In the genomic region with DNA sequence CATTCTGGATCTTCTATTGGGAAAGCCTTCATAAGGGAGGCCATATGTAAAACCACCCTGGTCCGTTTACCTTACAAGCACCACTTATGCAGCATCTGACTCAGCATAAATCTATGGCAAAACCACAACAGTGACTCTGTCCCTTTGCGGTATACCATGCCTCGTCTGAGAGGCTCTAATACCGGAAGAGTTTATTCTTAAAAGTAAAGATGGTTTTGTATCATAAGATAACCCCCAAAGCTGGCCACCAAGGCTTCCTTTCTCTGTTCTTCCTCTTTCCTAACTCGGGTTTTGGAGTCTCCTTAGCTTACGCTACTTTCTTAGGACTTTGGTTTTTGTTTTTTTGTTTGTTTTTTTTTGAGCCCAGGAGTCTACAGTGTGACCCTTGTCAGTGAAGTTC, we compare ENCODE assay signal across 20 mouse cellular contexts. TPM values are rescaled to one million over a fixed set of nuclear protein-coding genes. Genes with fewer than 3 reads are reported as not detected.
DNase-seq lines count a peak whose midpoint lies in the region; ATAC-seq and TF ChIP-seq lines count a peak whose summit lies in the region.
"Had no signal": no experiment of that assay in that cellular context is flagged by ENCODE, and none has a peak within 500 bp of the region (broad histone marks: within the 10 kb centered on the region; RNA-seq: fewer than 3 reads in every experiment).

No protein-coding gene starts in this region.

- no peaks in the 10 kb centered on the region for H3K27me3 ChIP-seq in G1E (ENCODE audit: insufficient read depth, low read length)
- H3K27me3 ChIP-seq: forebrain, embryonic 15.5 days; hindbrain, embryonic 13.5 days; limb, embryonic 12.5 days had no signal

- no peak overlapping the region for H3K4me3 ChIP-seq in G1E (ENCODE audit: low read depth, low read length)
- H3K4me3 ChIP-seq: forebrain, embryonic 15.5 days; hindbrain, embryonic 13.5 days; limb, embryonic 12.5 days had no signal

- TF ChIP-seq CTCF in G1E (IDR thresholded peaks at IDR 0.05; ENCODE audit: low read depth, low read length): no peak

- peaks cover 14% of the 10 kb centered on the region for H3K36me3 ChIP-seq in G1E (replicated peaks)

- ATAC-seq in G1E (ENCODE audit: extremely low read depth, insufficient number of reproducible peaks, low FRiP score, poor library complexity, severe bottlenecking): peak; percentile 97
- ATAC-seq in common myeloid progenitor, adult 5-6 weeks (replicated peaks; ENCODE audit: low read depth, poor library complexity, severe bottlenecking): peak; percentile 95
- peak; percentile 81 for ATAC-seq in megakaryocyte-erythroid progenitor cell, adult 5-6 weeks (replicated peaks; ENCODE audit: low FRiP score, low TSS enrichment, poor library complexity, severe bottlenecking)
- ATAC-seq: forebrain, embryonic 15.5 days; intestine, embryonic 16.5 days; midbrain, embryonic 16.5 days had no signal

- intact Hi-C loops in gastrocnemius, postnatal 36 days (cut with DNase I): no loop called here

- peaks cover 4% of the 10 kb centered on the region; the same call in 1 of the 2 replicates for H3K9me3 ChIP-seq in G1E (replicated peaks)
- H3K9me3 ChIP-seq: forebrain, embryonic 15.5 days; hindbrain, embryonic 13.5 days; limb, embryonic 12.5 days had no signal

- peaks cover 56% of the 10 kb centered on the region for H3K4me1 ChIP-seq in G1E (ENCODE audit: insufficient read depth, low read depth, low read length)
- H3K4me1 ChIP-seq: forebrain, embryonic 15.5 days had no signal

- DNase-seq in CD4-positive, CD25-positive, alpha-beta regulatory T cell, adult 2 months (ENCODE audit: low read depth, low spot score): peak; percentile 29
- peak; percentile 64 for DNase-seq in G1E (ENCODE audit: low spot score)
- DNase-seq in gastrocnemius, postnatal 36 days: no peak
- DNase-seq in adrenal gland, adult 2 months: no peak
- no peak for DNase-seq in frontal cortex, adult 2 months (ENCODE audit: extremely low spot score in 1 of 2, low spot score in 1 of 2)
- DNase-seq: cerebellum, adult 9-11 months; heart, postnatal 10 days; lung, postnatal 10 days; retina, postnatal 1 day; thymus, postnatal 36 days had no signal

RNA-seq across cellular contexts. Expression of a gene that starts 23.0 kb away (rescaled TPM):
- total RNA-seq in G1E (2014; fragmentation: Nextera tagmentation): not detected in 2 replicates
- total RNA-seq in G1E (2017): not detected in 2 replicates
- polyA plus RNA-seq in G1E (2012): 0.04 TPM in 1 of 2 replicates, not detected in the other
- total RNA-seq in common myeloid progenitor, adult 5-6 weeks (2017): not detected in 2 replicates
- not detected in 2 replicates for total RNA-seq in megakaryocyte-erythroid progenitor cell, adult 5-6 weeks (2014; fragmentation: Nextera tagmentation)
- not detected in 2 replicates for total RNA-seq in megakaryocyte-erythroid progenitor cell, adult 5-6 weeks (2017)
- 100 to 1,000 TPM; 254 to 261 TPM for total RNA-seq in gastrocnemius, postnatal 36 days (2021)
- not detected for total RNA-seq in adrenal gland, adult 2 months (2021)
- 0.08 TPM in 2 replicates for polyA plus RNA-seq in adrenal gland, adult 2 months (2012; rRNA removed)
- polyA plus RNA-seq in frontal cortex, adult 2 months (2012; rRNA removed): 0.25 and 0.36 TPM in 2 replicates
- total RNA-seq: heart, postnatal 10 days; layer of hippocampus, postnatal 14 days had no signal
- polyA plus RNA-seq: heart, embryonic 11.5 days; intestine, embryonic 16.5 days; kidney, embryonic 14.5 days had no signal

Comparison
In these comparisons a context has a peak if more than half of its experiments do, and no peak if none do; other contexts are left out.
1. DNase-seq: peak in CD4-positive, CD25-positive, alpha-beta regulatory T cell, adult 2 months (single experiment) and G1E (single experiment); none in gastrocnemius, postnatal 36 days (0 of 2), adrenal gland, adult 2 months (single experiment) and frontal cortex, adult 2 months (0 of 2).
2. RNA of a gene that starts 23.0 kb away (total RNA-seq): 254 to 261 TPM in gastrocnemius, postnatal 36 days; not detected in adrenal gland, adult 2 months, not detected in G1E, not detected in common myeloid progenitor, adult 5-6 weeks and not detected in megakaryocyte-erythroid progenitor cell, adult 5-6 weeks; every median in the first group is over 100 times any median in the second.
3. Peak in every context shown above with its lines, with median percentiles within 50 percentile points of each other: ATAC-seq.